Mouse (Mus musculus) ZHBTc4 (cell line): ENCODE measurements around the gene Map1a.

Source experiments
- DNase-seq: peaks from one replicate; pipeline ENCODE4 v3.0.0-alpha.2; 2011; ENCODE audit warnings: low read depth, low spot score

Map1a gene

DNA sequence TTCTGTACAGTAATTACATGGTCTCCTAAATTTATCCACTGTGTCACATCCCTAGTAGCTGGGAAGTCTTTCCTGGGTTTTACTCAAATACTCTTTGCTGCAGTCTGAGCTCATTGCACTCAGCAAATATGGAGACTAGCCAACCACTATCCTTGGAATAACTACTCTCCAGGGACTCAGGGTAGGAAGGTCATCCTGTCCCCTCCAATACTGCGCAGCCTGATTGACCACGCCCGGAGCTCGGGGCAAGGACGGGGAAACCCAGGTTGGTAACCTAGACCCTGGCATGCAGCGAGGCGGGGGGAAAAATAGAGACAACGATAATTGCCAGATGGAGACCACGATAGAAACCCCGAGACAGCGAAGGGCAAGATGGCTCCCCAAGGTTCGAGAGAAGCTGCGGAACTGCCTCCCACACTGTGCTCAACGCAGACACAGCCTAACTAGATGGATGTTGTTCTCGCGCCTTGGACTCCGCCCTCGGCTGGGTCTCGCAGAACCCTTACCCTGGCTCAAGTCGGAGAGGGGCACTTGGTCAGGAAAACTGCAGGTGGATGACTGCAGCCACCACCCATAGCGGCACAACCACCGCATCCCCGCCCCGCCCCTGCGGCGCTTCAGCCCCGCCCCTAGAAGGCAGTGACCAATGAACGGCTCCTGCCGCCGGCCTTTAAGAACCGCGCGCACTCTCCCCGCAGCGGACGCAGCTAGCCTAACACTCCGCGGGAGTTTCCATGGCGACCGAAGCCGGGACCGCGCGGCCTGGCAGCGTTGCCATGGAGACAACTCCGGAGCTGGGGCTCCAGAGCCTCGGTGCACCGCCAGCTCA lies at the start of gene Map1a:
Gene Map1a, plus strand, starts transcription at position 700 of the 829 bp plus-strand sequence.
- peak; percentile 99 for DNase-seq

DNA sequence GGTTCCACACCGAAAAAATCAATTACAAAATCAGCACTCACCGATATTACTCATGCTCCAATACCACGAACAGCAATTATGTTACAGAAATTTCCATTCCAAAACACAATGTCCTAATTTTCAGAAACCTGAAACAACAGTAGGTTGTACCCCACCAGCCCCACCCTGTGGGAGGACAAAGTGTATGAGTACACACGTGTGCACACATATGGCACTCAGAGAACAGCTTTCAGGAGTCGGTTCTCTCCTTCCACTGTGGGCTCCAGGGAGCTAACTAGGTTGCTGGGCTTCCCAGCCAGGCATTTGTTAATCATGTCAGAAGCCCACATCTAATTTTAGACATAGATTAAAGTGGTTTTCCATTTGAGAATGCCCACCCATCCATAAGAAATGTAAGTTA lies 45.3 kb upstream of the Map1a start:
- DNase-seq, result no peak

DNA sequence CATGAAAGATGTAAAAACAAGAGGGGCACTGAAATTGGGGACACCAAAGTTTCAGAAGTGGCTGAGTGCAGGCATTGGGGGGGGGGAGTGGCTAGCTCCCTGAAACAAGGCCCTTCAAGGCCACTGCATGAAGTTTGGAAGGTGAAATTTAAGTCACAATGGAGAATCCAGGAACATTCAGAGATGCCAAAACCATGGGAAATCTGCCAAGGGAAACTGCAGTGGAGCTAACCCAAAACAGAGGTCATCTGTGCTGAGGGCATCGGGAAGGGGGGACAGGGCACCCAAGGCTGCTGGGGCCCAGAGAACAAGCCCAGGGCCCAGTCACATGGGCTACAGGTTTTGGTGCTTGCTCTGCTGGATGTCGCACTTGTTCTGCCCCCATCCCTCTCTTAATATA lies 39.6 kb upstream of the Map1a start:
- DNase-seq, result no peak

GRCm38 (mm10) chr2:121268446-121268845 lies 21.0 kb upstream of the Map1a start:
- no peak for DNase-seq

- DNase-seq, result peak; percentile 82
Observed at GRCm38 (mm10) chr2:121270521-121271235, 18.7 kb upstream of the Map1a start.

DNA sequence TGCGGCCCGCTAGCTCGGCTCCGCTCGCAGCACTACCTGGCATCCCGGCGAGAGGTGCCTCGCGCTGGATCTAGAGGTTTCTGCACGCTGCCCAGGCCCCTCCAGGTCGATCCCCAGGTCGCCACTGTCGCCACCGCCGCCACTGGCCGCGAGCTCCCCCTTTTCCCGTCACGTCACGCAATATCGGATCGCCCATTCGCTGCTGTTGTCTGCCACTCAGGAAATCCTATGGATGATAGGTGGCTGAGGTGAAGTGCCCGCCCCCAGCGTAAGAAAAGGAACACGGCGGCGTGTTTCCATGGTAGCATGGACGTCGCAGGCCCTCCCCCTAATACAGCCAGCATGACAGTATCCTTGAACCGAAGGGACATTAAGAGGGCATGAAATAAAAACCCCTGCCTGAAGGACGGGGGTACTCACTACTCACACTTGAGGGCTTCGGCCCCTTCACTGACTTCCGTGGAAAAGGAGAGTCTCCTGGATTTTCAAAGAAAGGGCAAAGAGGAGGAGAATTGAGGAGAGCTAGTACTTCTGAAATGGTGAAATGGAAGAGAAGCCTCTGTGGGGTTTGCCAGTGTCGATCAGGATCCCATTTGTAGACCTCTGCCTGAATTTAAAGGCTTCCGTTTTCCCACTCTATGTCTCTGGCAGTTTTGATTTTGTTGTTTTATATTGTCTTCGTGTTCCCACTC lies 18.0 kb upstream of the Map1a start, which contains the start of gene Trp53bp1:
Gene Trp53bp1, minus strand, starts transcription at position 172 of the 692 bp plus-strand sequence.
- DNase-seq, result peak; percentile 97

- no peak for DNase-seq
Observed at GRCm38 (mm10) chr2:121271928-121272516, 17.4 kb upstream of the Map1a start.

GRCm38 (mm10) chr2:121287850-121288249 lies 1.6 kb upstream of the Map1a start:
- no peak for DNase-seq

DNA sequence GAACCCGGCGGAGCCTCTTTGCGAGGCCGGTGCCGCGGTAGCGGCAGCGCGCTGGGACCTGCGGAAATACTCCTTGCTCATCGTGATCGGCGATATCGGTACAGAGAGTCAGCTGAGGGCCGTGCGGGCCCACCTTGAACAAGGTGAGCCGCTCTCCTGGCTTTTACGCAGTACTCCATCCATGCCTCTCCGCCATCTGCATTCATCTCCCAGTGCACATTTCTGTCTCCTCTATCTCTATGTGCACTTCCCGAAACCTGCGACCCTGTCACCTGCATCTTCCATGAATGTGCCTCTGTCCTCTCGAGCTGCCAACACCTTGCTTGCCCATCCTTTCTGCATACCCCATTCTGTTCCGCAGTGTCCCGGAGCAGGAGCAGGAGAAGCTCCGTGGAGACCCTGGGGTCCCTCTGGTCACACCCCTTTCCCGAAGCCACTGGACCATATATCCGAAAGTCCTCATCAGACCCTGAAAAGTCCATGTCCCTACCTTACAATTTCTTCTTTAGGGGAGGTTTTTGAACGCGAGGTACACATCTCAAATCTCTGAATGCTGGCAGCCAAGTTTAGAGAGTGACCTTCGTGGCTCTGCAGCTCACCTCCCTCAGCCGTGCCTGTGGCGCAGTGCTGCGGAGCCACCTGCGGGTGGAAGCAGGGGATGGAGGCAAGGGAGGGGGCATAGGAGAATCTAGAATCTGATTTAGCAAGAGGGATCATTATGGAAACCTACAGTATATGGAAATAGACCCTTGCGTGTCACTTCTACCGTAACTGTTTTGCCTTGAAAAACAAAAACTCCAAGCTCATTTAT lies 535 bp downstream of the Map1a start:
- no peak for DNase-seq

DNA sequence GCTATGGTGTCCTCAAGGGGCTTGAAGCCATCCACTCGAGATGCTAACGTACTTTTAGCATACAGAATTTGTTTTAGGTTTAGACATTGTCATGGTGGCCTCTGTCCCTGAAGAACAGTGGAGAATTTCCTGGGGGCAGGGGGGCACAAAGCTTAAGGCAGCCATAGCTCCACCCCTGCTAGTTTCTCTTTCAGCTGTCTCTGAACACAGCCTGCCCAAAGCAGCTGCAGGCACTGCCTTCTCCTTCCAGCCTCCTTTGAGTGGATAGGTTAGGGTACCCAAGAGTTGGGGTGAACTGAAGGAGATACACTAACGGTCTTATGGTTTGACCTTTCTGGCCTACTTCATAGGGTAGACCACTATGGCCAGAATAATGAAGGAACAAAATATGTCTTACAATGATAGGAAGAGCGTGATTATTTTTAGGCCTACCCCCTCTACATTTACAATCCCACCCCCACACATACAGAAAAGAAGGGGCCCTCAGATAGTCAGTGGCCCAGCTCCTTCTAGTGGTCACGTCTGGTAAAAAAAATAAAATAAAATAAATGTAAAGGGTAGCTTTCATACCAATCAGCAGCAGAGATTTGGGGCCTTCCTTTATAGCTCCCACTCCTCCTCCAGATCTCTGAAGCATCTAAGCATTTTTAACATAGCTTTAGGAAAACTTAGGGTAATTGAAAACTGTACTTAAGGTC lies 3.1 kb downstream of the Map1a start:
- DNase-seq, result no peak

GRCm38 (mm10) chr2:121294182-121294581 lies 4.8 kb downstream of the Map1a start:
- DNase-seq, result peak; percentile 78

- no peak for DNase-seq
Observed at GRCm38 (mm10) chr2:121294753-121295607, 5.6 kb downstream of the Map1a start.

GRCm38 (mm10) chr2:121295608-121296571 lies 6.5 kb downstream of the Map1a start:
- DNase-seq, result no peak

DNA sequence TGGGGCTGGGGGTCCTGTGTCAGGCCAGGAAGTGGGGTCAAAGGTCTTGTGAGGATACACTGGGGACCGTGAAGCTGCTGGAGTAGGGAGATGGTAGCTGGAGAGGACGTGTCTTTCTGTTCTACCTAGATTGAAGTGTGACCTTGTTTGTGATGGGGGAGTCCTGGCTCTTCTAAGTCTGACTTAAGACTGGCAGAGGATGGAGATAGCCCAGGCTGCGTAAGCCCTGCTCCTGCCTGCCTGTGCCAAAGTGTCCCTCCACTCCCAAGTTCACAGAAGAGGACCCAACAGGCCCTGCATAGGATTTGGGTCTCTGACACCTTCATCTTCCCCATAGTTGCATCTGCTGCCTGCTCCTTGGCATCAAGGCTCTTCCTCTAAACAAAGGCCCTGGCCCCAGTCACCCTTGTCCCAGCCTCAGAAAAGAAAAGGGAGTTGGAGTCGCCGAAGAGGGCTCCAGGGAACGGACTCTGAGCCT lies 7.4 kb downstream of the Map1a start:
- no peak for DNase-seq

DNA sequence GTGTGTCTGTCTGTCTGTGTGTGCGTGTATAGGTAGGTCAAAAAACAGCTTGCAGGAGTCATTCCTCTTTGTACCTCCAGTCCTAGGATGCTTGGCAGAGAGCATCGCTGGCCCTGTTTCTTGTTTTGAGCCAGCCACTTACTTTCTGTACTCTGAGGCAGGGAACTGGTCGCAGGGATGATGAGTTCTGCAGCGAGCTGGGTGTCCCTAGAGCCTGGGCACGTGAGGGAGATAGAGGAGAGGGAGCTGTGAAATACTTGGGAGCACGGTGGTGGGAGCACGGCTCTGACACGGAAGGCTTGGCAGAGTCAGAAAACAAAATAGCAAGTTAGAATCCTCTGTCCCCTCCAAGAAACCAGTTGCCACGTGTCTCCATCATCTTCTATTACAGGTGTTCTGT lies 8.3 kb downstream of the Map1a start:
- no peak for DNase-seq

DNA sequence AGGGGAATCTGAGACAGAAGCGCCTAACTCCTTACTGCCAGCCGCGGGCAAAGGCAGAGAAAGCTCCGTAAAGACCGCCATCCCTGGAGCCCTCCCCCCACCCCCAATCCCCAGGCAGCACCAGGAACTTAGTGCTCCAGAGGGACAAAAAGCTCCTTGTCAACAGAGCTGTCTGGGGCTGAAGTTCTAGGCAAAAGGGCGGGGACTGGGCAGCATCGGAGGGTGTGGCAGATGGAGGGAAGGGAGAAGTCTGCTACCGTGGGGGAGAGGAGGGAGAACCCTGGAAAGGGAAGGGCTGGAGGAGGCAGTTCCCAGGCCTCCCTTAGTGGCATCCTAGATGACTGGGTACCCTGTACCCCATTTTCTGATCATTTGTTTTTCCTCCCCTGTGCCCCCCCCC lies 8.7 kb downstream of the Map1a start:
- peak; percentile 54 for DNase-seq

DNA sequence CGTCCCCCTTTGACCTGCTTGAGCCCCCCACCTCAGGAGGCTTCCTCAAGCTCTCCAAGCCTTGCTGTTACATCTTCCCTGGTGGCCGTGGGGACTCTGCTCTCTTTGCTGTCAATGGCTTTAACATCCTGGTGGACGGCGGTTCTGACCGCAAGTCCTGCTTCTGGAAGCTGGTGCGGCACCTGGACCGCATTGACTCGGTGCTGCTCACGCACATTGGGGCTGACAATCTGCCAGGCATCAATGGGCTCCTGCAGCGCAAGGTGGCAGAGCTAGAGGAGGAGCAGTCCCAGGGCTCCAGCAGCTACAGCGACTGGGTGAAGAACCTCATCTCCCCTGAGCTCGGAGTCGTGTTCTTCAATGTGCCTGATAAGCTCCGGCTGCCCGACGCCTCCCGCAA lies 10.1 kb downstream of the Map1a start:
- DNase-seq, result no peak

DNA sequence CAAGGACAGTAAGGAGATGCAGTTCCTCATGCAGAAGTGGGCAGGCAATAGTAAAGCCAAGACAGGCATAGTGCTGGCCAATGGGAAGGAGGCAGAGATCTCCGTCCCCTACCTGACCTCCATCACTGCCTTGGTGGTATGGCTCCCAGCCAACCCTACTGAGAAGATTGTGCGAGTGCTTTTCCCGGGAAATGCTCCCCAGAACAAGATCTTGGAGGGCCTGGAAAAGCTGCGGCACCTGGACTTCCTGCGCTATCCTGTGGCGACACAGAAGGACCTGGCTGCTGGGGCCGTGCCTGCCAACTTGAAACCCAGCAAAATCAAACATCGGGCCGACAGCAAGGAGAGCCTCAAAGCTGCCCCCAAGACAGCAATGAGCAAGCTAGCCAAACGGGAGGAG lies 10.6 kb downstream of the Map1a start:
- DNase-seq, result no peak
